Mouse (Mus musculus): ENCODE results near the gene Ldlrap1. TPM values are rescaled to one million over a fixed set of nuclear protein-coding genes. Genes with fewer than 3 reads are reported as not detected.
A peak's percentile ranks its signal among the peaks of the same experiment; 100 is the strongest.

Gene Ldlrap1
- total RNA-seq, 2 experiments from 2014 or later = 1.8 to 3.1 TPM

DNA sequence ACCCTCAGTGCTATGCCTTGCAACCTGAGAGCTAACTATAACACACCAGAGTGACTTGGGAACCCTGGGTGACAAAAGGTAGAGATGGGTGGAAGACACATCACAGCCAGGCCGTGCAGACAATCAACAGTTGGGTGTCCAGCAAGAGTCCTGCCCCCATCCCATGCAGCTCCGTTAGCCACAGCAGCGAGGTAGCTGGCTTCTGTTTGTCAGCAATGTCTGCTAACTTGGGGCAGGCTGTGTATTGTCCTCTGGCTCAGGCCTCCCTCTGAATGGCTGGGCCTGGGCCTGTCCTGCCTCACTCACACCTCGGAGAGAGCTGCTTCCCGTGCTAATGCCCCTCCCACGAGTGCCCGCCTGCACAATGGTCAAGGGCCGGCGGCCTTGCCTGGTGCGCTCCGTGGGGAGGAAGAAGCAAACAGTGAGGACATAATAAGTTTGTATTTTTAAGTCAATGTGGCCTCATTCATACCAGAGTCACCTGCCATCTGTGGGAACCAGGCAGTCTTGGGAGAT is 14.9 kb downstream of the Ldlrap1 start:
- DNase-seq (ENCODE audit: low spot score in 2 of 2) = no peak

- DNase-seq (ENCODE audit: low spot score in 2 of 2) = no peak
Measured at GRCm38 (mm10) chr4:134751682-134752380, 16.0 kb downstream of the Ldlrap1 start.

- DNase-seq (ENCODE audit: low spot score in 2 of 2) = no peak
Measured at GRCm38 (mm10) chr4:134750825-134751224, 17.0 kb downstream of the Ldlrap1 start.

GRCm38 (mm10) chr4:134750263-134750662 is 17.6 kb downstream of the Ldlrap1 start:
- no peak for DNase-seq (ENCODE audit: low spot score in 2 of 2)

DNA sequence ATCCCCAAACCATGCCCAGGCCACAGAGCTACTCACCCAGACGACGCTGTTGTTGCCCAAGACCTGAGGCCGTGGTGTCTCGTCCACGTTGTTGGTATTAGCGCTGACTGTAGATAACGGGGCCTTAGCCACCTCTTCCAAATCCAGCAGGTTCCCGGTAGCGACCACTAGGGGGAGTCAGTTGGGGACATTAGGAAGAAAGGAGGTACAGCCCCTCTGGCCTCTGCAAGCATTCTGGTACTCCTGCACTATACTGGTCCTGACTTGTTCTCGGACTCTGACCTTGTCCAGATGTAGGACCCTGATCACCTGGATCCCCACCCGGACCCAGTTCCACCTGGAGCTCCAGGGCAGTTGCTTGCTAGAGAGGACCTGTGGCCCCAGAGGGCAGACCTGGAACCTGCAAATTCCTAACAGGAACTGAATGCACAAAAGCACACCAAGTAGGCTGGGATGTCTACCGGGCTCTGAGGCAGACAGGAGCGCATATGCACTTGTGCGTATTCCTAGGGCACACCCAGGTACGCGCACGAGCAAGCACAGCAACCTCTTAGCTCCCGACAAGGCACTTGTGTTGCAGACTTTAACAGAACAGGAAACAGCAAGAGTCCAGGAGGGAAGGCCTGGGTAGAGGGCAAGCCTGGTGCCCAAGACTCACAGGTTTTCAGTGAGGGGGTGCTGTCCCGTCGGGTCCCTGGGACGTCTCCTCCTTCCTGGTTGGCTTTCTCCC is 18.4 kb downstream of the Ldlrap1 start:
- no peak for DNase-seq (ENCODE audit: low spot score in 2 of 2)

- DNase-seq (ENCODE audit: low spot score in 2 of 2) = peak; percentile 73 to 84
Measured at GRCm38 (mm10) chr4:134745900-134746661, 21.7 kb downstream of the Ldlrap1 start.

- DNase-seq (ENCODE audit: low spot score in 2 of 2) = no peak
Measured at GRCm38 (mm10) chr4:134743881-134744633, 23.8 kb downstream of the Ldlrap1 start.

GRCm38 (mm10) chr4:134741949-134742348 is 25.9 kb downstream of the Ldlrap1 start:
- DNase-seq (ENCODE audit: low spot score in 2 of 2) = no peak

DNA sequence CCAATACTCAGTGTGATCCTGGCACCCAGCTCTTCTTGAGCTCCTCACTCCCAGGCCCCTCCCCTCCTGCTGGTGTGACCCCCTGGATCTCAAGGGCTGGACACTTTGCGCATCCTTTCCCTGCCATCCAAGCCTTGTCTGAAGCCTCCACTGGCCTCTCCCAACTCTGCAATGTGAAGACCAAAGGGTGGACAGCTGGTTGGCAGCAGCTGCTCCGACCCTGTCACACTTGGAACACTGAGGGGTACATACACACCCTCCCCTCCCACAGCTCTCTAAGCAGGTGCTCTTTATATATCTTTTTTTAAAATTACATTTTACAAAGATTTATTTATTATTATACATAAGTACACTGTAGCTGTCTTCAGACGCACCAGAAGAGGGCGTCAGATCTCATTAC is 27.6 kb downstream of the Ldlrap1 start:
- no peak for DNase-seq (ENCODE audit: low spot score in 2 of 2)

DNA sequence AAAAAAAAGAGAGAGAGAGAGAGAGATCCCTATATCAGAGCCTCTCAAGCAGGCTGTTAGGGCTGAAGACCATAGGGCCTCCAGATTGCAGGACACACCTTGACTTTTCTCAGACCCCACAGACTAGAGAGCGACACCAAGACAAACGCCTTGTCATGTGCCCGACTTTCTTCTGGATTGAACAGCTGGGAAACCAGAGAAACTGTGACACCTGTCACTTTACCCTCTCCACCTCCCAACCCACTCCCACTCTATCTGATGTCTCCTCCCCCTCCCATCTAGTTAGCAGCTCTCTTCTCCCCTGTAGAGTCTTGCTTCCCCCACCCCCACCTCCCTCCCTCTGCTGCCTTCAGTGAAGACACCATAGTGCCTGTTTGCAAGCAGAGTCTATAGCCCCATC is 28.3 kb downstream of the Ldlrap1 start:
- DNase-seq (ENCODE audit: low spot score in 2 of 2) = no peak

DNA sequence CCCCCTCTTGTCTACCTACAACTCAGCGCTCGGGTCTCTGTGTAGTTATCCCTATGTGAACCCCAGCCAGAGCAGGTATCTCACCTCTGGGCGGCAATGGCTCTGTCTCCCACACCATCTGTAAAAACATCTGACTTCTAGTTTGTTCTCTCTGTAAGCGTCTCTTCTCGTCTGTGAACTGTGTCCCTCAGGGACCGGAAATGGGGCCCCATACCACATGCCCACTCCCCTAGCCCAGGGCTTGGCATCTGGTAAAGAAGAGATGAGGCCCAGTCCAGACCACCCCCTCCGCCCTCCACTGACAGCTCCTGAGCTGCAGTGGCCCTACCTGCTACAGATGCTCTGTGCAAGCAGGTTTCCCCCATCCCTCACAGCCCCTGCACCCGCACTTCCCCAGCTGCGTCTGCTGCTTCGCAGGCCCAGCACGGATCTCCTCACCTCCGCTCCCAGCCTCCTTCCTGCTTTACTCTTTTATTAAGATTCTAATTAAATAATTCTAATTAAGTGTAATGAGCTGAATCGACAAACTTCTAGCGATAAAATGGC is 30.4 kb downstream of the Ldlrap1 start:
- DNase-seq (ENCODE audit: low spot score in 2 of 2) = no peak

- peak; percentile 32 to 58 for DNase-seq (ENCODE audit: low spot score in 2 of 2)
Measured at GRCm38 (mm10) chr4:134736147-134736546, 31.7 kb downstream of the Ldlrap1 start.

DNA sequence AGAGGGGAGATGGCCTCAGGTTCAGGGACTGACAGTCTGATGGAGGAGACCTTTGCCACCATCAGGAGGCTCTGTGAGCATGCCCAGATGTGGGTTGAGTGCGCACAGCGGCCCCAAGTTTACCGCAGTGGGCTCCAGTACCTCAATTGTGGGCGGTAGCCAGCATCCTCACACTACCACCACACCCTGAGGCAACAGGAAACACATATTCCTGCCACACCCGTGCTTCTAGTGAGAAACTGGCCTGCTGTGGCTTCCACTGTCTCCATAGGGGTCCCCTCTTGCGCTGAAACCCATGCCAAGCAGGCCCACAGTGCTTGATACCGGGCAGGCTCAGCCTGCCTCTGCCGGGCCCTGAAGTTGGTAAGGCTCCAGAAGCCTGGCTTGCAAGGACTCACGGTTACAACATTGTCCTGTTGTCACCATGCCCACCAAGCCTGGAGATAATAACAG is 33.2 kb downstream of the Ldlrap1 start:
- no peak for DNase-seq (ENCODE audit: low spot score in 2 of 2)

- no peak for DNase-seq (ENCODE audit: low spot score in 2 of 2)
Measured at GRCm38 (mm10) chr4:134734038-134734628, 33.7 kb downstream of the Ldlrap1 start.

- DNase-seq (ENCODE audit: low spot score in 2 of 2) = no peak
Measured at GRCm38 (mm10) chr4:134733371-134733770, 34.5 kb downstream of the Ldlrap1 start.

DNA sequence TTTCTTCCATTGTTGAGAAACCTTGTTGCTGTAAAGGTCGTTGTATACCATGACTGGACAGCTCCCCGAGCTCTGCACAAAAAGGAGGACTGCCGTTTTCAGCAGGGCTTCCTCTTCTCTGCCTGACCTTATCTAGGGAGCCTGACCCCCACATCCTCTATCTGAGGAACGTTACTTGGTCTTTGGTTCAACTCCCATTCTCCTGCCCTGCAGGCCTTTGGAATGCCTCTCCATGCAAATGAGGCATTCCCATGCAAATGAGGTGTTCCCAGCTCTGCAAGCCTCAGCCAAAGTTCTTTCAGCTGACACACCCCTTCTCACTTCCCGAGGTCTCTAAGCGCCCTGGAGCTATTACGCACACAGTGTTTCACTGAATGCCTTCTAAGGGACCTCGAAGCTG is 37.7 kb downstream of the Ldlrap1 start:
- no peak for DNase-seq (ENCODE audit: low spot score in 2 of 2)

DNA sequence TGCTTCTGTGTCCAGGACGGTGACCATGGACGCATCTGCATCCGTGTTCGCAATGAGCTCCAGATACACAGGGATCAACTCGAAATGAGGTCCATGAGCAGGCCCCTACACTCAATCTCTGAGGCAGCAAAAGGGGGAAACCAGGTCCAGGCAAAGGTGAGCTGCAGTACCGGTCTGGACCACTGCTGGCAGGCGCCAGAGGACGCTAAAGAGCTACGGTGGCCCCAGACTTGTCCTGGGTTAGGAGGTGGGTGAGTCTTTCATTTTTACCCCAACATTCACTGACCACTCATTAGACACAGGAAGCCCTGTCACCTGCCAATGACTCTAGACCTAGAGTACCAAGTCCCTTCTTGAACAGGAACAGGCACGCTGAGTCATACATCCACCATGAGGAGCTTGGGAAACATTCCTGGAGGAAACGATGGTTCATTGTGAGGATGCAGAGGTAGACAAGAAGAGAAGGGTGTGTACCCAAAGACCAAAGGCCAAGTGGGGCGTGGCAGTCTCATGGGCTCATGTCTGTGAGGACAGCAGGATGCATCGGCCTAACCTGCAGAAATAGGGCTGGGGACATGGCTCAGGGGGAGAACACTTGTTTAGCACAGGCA is 42.0 kb downstream of the Ldlrap1 start:
- DNase-seq (ENCODE audit: low spot score in 2 of 2) = no peak

- no peak for DNase-seq (ENCODE audit: low spot score in 2 of 2)
Measured at GRCm38 (mm10) chr4:134724974-134725373, 42.9 kb downstream of the Ldlrap1 start.

GRCm38 (mm10) chr4:134723251-134723650 is 44.6 kb downstream of the Ldlrap1 start:
- no peak for DNase-seq (ENCODE audit: low spot score in 2 of 2)

DNA sequence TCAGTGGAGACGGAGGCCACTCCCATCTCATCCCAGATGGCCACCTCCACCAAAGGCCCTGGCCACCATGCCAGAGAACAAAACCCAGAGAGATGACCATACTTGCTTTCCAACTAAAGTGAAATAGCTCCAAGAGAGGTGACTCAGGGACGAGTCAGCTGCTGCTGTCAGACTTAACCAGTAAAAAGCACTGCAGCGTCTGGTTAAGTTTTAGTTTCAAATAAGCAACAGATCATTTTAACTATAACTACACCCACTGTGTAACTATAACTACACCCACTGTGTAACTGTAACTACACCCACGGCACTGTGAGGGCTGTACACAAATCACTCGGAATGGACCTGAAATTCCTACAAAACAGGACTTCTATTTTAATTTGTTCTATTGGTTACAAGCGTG is 46.7 kb downstream of the Ldlrap1 start:
- DNase-seq (ENCODE audit: low spot score in 2 of 2) = no peak
